Mouse (Mus musculus): ENCODE measurements at regions not wholly inside any gene's neighbourhood (a gene's known extent, or its start where the extent isn't known, plus 50 kb on each side); places are given as distances from the start of the nearest gene placed in this dataset.

DNA sequence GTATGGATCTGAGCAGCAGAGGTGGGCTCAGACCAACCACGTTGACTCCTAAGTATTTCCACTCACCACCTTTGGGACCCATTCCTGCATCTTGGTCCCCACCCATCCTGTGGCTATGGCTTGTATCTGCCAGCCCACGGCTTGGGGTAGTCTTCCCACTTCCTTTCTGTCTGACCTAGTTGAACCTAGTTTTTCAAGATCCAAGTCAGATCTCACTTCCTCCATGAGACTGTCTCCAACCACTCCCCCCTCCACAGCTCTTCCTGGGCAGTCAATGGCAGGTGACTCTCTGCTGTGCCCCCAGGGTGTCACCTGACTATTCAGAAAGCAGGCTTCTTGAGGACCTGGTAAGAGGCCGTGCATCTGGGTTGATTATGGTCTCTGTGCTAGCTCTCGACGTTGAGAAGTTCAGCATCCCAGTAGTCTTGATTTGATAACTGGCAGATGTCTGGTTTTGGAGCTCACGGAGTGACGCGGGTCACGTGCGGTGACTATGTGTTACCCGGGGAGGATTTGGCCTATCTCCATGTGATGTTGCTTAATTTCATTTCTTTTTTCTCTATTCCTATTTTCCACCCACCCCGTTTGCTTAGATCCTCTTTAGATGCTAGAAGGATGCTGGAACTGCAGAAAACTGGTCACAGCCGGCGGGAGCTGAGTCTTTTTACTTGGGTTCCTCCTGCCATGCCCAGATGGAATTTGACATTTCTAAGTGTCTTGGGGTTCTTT, 147.5 kb upstream of the Mrps10 start:
- peak; percentile 20 for DNase-seq

DNA sequence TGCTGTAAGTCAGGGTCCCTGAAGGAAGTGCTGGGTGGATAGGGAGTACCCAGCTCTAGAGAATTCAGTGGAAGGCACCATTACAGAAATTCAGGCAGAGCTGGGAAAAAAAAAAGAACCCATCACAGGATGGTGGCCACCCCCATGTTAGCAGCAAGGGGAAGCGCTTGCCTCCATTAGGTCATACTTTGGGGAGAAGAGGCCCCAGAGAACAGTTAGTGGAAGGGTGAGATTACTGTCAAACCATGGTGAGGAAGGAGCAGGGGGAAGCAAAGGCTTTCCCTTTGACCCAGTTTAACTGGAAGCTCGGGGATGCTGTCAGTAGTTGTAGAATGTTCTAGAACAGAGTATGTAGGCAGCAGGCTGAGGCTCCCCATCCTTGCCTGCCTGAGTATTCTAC, 148.8 kb upstream of the Mrps10 start:
- no peak for DNase-seq

DNA sequence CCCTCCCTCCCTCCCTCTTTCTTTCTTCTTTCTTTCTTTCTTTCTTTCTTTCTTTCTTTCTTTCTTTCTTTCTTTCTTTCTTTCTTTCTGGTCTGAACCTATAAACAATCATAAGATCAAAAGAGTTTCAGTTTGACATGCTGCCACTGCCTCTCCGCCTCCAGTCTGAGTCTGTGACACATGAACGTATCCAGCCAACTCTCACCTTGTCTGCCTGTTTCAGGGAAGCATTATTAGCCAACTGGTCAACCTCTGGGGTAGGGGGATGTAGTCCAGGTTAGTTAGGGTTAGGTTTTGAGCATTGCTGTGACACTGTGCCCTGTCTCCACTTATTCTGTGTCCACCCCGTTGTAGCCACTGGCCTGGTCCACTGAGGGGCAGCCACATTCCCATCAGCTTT, 152.2 kb upstream of the Mrps10 start:
- no peak for DNase-seq

DNA sequence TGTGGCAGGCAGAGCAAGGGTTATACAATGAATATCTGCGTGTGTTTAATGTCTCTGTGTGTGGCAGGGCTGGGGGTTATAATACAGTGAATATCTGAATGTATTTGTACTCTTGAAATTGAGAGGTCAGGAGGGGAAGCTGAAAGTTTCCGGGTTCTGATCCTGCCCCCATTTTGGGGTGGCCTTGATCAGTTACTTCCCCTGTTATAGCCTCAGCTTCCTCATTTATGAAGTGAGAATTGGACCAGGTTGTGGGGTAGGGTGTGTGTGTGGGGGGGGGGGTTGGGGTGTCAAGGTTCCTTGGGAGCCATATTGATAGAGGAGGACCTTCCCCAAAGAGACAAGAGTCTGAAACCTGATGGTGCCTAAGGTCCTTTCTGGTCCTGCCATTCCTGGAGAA, 152.8 kb upstream of the Mrps10 start:
- DNase-seq = no peak

DNA sequence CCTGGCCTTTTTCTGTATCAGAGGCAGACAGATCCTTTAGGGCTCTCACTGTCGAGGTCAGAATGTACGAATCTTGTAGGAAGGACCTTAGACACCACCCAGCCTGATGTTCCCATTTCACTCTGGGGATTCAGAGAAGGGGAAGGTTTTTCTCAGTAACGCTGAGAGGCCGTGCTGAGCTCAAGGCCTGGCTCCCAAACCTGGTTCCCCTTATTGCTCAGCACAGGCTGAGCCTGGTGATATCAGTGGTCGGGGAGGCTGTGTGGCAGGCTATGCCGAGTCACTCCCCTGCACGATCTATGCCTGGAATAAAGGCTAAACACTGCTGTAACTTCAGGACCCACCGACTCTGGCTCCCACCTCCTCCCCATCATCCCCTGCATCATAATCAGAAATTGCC, 154.6 kb upstream of the Mrps10 start:
- no peak for DNase-seq

DNA sequence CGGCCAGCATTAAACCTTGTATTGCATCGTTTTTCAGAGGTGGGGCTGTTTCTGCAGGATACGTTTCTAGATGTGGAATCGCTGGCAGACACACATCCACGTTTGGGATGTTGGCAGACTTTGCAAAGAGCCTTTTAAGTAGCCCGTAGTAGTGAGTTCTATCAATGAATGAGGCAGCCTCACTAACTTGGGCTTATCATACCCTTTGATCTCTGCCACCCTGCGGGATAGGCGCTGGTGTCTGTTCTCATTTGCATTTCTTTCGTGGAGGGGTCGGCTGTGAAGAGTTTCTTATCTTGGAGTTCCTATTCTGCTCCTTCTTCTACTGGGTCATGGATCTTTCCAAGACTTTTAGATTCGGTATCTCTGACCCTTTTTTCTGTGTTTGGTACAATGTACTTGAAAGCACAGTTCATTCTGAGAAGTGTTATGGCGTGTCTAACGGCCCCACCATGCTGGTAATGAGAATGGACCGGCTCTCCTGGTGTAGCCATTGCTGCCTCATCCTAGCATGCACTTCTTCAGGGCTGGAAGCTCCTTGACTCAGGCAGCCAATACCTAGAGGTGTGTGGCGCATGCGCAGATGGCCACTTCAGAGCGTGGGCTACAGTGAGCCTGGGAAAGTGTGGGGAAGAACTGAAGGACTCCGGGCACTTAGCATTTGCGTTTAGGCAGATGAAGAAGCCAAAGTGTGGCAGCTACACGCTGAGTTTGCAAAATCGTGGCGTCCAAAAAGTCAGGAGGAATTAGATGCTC, 158.1 kb upstream of the Mrps10 start:
- DNase-seq = no peak

DNA sequence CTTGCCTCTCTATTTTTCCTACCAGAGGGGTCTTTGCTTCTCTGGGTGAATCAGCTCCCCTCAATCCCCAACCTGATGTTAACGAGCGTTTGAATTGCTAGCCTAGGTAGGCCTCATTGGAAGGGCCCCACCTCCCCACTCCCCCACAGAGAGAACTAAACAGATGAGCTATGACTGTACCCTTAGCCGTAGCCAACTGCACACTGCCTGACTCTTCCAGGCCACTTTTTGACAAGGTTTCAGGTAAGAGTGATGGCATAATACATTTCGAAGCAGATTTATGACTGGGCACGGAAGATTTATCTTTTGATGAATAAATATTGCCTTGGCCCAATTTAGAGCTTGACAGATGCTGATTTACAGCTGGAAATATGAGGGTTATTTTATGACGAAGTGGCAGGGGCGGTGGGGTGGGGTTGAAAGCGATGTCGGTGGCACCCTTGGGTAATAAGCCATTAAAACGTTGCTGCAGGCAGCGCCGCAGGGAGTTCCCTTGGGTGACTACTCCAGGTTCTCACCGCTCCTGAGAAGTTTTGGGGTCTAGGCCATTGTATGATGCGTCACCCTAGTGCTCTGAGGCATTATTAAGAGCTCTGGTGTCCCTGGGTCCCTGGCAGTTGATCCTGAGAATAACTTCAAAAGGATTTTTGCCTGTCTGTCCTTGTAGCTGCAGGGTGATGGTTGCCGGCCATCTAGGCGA, 159.7 kb upstream of the Mrps10 start:
- DNase-seq = no peak

DNA sequence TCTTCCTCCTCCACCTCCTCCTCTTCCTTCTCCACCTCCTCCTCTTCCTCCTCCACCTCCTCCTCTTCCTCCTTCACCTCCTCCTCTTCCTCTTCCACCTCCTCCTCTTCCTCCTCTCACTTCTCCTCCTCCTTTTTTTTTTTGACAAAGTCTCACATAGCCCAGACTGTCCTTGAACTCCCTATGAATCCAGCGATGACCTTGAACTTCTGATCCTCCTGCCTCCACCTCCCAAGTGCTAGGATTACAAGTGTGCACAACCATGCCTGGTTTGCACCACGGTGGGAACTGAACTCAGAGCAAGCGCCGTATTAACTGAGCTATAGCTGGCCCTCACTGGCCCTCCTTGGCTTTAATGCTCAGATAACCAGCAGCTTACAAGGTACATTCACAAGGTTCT, 161.2 kb upstream of the Mrps10 start:
- no peak for DNase-seq

DNA sequence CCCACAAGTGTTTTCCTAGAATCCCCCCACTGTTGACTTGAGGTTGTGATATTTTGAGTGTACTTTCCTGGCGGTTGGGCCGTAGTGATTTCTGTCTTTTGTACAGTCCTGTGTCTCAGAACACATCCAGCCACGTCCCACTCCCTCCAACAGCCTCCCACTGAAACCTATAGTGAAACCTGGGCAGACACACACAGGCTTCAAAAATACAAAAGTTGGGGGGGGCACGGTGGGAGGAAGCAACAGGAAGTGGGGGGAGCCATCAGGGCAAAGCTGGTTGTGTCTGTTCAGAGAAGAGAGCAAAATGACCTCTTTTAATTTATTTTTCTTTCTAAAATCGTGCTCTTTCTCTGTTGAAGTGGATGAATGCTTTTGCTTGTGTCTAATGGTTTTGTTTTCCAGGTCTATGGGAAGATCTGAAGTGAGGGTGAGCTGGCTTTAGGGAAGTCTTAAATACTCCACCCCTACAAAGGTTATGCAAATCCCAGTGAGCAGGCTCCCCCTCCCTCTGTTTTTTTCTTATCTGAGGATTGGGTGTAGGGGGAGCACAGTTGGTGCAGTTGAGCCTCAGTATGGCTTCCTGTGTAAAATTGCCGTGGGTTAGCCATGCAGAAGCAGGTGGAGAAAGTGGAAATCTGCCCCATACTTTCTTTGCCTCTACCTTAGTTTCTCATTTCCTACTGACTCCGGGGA, 164.1 kb upstream of the Mrps10 start:
- no peak for DNase-seq

DNA sequence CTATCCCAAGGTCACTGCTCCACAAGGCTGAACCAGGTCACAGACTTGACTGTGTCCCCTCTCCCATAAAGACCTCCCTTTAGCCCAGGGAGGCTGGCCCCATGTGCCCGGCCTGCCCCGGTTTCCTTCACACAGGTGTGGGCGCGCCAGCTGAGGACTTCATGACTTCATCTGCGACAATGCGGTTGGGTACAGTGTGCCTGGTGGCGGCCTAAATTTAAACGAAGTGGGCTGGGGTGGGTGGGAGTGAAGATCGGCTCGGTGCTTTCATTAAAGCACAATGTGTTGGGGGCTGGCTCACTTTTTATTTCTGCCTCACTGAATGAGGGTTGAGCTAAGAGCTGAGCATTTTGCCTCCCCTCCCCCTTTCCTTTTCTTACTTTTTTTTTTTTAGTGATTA, 169.5 kb upstream of the Mrps10 start:
- no peak for DNase-seq

DNA sequence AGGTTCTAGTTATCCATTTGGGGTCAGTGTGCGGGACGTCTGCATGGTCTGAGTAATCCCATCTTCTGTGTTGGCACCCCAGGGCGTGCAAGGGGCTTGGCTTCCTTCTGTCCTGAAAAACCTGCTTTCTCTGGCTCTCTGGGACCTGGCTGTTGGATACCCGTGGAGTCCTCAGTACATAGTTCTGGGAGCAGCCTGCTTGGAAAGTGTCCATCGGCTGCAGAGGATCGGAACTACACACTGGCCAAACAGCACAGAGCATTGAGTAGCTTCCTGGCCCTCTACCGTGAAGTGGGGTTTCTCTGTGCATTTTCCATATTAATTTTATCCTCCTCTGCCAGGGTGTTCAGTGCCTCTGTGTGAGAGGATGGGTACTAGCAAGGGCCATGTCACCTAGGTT, 170.7 kb upstream of the Mrps10 start:
- DNase-seq = no peak

DNA sequence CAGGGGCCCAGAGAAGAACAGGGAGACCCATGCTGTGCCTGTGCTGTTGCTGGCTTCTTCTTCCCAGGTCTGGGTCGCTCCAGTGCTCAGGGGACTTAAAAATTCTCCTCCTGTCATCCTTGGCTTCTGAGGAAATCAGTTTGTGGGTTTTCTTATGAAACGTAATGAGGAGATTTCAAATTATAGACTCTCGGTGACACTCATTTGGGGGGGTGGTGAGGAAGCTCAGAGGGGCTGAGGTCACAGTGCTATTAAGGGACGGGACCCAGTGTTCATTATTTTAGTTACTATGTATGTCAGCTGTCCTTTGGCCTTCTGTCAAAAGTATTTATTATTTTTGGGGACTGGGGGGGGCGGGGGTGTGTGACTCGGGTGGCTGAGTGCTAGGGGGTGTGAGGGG, 171.7 kb upstream of the Mrps10 start:
- DNase-seq = no peak

DNA sequence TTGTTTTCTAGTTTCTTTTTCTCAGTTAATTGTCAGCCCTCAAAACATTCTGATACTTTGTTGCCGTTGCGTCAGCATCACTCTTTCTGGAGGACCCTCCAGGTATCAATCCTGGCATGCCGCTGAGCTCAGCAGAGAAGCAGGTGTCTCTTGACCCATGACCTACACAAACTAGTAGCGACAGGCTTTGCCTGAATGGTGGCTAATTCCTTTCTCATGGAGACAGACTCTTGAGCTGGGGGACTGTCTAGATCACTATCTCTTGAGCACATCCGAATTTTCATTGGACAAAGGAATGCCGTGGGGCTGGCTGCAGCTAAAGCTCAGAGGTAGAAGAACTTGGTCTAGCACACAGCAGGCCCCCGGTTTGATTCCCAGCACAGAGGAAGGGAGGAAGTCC, 172.7 kb upstream of the Mrps10 start:
- no peak for DNase-seq

DNA sequence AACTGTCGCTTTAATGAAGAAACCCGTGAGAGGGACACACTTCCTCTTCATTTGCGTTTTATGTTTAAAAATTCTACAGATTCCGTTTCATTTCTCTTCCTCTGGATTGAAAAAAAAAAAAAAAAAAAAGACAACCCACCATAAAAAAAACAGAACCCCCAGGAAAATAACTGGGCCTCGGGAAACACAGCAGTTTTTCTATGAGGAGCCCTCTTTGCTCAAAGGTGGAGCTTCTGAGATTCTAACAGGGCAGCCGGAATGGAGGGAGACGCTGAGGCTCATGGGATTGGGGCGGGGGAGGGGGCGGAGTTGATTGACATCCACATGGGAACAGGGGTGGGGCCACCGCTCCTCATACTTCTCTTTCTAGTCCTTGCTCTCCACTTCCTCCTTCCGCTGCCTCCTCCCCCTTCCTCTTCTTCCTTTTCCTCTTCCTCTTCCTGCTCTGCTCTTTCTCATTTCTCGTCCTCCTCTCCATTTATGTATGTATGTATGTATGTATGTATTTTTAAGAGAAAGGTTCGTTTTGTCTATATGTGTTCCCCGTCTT, 174.1 kb upstream of the Mrps10 start:
- no peak for DNase-seq

DNA sequence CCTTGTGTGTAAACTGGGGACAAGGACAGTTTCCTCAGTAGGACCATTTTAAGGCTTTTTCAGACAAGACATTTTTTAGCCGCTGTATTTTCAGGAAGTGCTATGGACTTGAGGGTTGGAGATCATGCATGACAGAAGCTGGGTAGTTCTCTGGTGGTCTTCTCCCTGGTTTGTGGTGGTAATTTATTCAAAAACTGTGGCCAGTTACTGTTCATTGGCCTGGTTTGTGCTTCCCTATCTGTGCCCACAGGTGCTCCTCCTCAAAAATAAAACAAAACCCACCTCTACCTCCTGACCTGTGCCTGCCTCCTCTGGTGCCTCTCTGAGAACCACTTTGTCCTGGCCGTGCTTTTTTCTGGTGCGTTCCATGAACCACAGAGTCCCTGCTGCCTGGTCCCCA, 177.3 kb upstream of the Mrps10 start:
- DNase-seq = no peak

DNA sequence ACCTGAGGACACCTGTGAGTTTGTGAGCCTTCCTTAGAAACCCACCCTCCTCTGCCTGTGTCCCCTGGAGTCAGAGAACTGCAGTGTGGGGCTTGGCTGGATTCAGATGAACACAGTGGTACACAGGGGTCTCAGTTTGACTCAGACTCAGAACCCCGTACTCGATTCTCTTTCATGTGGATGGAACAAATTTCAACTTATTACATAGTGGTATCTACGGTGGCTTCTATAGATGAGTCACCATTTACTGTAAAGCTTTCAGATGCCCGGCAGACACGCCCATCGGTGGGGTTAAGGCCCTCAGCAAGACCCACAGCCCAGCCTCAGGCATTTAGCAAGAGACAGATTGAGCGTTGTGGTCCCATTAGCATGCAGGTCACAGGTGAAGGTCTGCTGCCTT, 178.9 kb upstream of the Mrps10 start:
- DNase-seq = no peak

DNA sequence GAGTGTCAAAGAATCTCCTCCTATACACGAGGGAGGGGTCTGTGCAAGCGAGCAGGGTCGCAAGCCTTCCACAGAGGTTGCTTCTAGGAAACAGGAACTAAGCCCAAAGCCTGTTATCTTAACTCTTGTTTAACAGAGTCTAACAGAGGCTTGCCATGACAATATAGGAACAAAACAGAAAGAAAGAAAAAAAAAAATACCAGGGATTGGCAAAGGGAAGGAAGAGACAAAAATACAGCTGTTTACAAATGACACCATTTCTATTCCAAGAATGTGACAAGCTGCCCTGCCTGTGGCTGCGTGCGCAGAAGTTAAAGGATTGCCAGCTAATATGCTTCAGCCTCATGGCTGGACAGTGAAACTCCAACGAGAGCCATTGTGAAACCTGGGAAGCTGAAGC, 173.8 kb upstream of the Ubr2 start:
- peak; percentile 89 for DNase-seq

DNA sequence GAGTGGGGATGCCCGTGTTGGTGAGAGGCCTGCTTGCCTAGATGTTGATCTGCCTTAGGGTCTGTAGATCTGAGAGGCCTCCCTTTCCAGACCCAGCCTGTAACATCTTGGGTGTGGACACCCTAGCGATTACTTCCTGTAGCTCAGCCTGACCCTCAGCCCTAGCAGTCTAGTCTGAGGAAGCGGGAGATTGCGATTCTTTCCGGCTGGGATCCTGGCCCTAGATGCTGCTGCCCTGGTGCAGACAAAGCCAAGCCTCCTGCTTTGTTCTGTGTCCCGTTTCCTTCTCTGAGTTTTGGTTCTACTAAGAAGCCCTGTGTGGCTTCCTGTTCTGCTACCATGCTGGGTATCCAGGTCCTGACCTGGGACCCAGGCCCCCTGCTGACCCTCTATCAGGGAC, 171.8 kb upstream of the Ubr2 start:
- DNase-seq = peak; percentile 84

DNA sequence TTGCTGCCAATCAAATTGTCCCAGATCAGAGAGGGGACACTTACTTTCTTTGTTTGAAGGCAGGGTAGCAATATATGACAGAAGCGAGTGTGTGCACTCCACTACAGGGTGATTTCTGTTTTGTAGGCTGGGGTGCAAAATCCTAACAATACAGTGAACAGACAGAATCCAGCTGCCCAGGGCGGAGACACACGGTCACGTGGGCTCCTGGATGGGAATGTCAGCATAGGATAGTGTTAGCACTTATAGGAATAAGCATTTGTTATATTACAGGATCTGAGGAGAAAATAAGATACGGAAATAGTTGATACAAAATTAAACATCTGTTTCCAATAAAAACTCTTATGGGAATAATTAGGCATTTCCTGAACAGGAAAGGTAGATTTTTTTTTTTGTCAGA, 169.1 kb upstream of the Ubr2 start:
- DNase-seq = no peak

DNA sequence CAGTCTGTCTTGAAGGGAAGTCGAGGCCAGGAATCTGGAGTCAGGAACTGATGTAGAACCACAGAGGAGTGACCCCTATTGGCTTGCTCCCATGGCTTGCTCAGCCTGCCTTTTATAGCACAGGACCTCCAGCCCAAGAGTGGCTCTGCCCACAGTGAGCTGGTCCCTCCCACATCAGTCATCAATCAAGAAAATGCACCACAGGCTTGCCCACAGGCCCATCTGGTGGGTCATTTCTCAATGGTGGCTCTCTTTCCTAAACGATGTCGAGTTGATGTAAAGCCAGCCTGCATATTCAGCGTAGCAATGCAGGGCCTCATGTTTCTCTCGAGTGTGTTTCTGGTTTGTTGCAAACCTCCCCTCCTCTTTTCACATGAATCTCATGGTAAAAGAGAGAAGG, 168.3 kb upstream of the Ubr2 start:
- DNase-seq = no peak

DNA sequence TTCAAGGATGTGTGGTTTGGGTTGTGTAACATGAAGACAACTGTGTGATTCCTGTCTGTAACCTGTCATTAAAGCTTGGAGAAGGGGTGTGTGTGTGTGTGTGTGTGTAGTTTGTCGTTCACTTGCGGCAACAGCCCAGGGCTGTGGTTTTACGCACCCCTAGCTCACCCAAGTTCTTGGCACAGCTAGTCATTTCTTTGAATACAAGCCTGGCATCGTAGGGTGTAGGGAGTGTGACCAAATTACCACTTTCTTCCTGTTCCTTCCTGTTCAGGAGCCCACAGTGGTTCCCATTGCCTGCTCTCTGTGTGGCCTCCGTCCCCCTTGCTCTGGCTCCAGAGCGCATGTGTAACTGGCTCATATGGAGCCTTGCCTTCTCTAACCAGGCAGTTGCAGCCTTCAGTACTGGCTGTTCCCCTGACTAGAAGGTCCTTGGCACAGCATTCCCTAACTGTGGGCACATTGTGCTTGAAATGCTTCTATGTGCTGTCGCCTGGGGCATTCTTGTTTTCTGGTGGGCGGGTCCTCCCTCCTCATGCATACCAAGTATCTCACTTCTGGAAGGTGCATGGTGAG, 167.4 kb upstream of the Ubr2 start:
- DNase-seq = no peak

DNA sequence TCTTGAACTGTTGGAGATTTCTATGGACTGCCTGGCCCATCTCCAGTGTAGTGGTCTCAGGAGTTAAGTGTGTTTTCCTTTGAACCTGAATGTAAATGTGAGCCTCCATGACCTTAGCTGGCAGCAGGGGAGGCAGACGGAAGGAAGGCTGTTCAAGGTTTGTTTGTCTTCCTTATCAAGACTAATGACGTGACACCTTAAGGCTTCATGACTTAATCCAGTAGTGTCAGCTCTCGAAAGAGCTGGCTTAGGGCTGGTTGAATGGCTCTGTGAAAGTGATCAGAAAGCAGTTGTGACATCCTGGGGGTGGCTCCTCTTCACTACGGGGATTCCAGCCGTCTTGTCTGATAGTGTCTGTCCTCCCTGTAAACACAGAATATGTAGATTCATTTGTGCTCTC, 166.0 kb upstream of the Ubr2 start:
- DNase-seq = no peak

DNA sequence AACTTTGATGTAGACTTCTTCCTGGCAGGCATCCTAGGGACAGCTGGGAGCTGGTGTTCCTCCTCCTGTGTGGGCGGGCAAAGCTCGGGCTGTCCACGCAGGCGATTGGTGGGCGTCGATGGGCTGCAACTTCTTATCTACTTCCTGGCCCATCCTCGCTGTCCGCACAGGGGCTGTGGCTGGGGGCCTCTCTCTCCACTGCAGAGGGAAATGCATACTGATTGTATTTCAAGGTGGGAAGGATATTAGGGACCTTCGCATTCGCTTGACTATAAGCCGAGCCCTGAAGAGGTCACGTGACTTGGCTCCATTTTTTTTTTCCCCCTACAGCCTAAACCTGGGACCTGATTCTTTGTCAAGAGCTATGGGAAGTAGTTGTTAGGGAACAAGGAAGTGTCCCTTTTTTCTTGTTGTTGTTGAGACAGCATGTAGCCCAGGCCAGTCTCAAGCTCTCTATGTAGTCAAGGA, 164.4 kb upstream of the Ubr2 start:
- peak; percentile 95 for DNase-seq
